Mouse (Mus musculus): Measurements from ENCODE around the gene Nrxn1.

The Nrxn1 gene

GRCm38 (mm10) chr17:90807199-90807598 lies 285.7 kb downstream of the Nrxn1 start:
- no peak for DNase-seq

DNA sequence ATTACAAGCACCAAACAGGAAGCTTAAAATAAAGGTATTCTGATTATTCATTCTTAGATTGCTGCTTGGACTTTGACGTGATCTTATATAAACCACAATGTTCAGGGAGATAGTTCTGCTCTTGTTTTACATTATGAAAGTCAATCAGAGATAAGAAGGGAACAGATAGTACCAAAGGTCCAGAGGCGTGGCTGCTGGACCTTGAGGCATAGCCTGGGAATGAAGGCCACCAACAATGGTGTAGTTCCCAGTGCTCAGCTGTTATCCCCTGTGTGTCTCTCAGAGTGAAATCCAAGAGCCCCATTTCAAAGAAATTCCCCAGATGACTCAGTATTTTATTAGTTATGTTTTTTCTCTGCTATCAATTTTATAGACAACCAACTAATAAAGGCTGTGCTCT lies 294.2 kb downstream of the Nrxn1 start:
- no peak for DNase-seq

DNA sequence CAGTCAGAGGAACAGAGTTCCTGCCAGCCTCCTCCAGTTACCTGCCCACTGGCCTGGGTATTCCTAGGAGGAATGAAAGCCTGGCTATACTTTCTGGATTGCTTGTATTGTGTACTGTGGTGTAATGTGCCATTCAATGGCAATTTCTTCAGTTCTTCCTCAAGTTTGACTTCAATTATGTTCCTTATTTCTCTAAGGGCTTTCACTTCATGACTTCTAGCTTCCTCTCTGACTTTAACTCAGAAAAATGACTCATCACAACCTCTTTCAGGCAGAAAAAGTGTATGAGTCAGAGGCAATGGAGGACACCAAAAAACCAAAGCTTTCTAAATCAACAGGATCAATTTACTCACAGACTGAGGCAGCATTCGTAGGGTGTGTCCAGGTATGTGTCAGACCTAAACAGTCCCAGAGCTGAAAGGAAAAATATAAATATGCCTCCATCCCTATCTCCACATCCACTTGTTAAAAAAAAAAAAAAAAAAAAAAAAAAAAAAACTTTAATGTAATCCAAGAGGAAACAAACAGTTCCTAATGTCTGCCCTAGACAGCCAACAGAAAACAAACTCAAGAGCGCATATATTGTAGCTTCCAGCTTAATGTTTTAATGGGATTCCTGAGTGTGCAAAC lies 295.1 kb downstream of the Nrxn1 start:
- no peak for DNase-seq

DNA sequence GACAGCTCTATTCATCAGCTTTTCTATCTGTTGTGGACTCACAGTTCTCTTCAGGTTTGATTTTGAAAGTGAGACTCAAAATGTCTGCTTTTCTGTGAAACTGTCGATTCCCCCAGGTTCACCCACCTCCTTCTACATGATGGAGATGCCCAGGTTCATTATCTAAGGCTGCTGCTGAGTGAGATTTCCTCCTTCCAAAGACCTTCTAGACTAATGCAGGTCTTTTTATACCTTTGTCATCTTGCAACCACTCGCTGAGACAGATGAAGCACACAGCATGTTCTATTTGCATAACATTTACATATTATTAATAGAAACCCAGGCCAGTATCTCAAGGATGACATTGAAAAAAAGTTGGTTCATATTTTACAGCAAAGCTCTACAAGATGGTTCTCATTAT lies 295.9 kb downstream of the Nrxn1 start:
- no peak for DNase-seq

- no peak for DNase-seq
Measured at GRCm38 (mm10) chr17:90788491-90789127, 304.3 kb downstream of the Nrxn1 start.

DNA sequence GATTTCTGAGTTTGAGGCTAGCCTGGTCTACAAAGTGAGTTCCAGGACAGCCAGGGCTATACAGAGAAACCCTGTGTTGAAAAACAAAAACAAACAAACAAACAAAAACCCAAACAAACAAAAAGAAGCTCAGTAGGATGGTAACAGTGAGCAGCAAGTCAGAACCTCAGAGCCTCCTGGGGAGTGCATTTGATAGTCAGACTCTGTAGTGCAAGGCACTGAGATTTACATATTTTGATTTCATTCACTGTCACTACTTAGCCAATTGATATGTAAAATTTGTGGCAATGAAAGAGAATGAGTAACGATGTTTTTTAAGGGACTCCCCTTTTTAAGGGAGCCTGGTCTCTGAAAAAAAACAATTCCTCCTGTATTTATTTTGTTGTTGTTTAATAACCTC lies 304.8 kb downstream of the Nrxn1 start:
- no peak for DNase-seq

GRCm38 (mm10) chr17:90787121-90787788 lies 305.6 kb downstream of the Nrxn1 start:
- DNase-seq, result no peak

DNA sequence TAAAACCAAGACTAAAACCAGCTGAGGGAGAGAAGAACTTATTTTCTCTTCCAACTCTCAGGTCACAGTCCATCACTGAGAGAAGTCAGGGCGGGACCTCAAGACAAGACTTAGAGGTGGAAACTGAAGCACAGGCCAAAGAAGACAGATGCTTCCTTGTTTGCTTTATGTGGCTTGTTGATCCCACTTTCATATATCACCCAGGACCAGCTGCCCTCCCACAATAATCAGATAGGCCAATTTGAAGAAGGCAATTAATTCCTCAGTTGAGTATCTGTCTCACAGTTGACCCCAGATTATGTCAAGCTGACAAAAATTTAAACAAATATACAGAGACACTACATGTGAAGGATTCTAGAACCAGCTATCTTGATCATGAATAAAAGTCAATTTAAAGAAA lies 312.4 kb downstream of the Nrxn1 start:
- no peak for DNase-seq

- no peak for DNase-seq
Measured at GRCm38 (mm10) chr17:90775397-90775796, 317.5 kb downstream of the Nrxn1 start.

DNA sequence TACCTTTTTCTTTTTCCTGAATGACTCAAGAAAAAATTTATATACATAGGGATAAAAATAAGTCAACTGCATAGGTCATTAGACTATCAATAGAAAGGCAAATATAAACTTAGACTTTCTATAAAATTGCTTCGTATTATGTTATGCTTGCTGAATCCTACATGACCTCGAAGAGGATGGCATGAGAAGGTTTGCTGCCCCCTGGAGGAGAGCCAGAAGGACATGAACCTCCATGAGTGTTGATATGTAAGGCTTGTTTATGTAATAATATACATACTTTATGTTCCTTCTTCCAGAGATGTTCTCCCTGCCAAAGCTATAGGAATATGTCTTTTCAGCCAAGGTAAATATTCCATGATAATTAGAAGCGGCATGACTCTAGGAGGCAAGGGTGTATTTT lies 319.6 kb downstream of the Nrxn1 start:
- peak; percentile 27 for DNase-seq

- no peak for DNase-seq
Measured at GRCm38 (mm10) chr17:90768216-90768615, 324.7 kb downstream of the Nrxn1 start.

- no peak for DNase-seq
Measured at GRCm38 (mm10) chr17:90727124-90727523, 365.7 kb downstream of the Nrxn1 start.

- no peak for DNase-seq
Measured at GRCm38 (mm10) chr17:90704773-90705172, 388.1 kb downstream of the Nrxn1 start.

GRCm38 (mm10) chr17:90702626-90703025 lies 390.2 kb downstream of the Nrxn1 start:
- DNase-seq, result no peak

DNA sequence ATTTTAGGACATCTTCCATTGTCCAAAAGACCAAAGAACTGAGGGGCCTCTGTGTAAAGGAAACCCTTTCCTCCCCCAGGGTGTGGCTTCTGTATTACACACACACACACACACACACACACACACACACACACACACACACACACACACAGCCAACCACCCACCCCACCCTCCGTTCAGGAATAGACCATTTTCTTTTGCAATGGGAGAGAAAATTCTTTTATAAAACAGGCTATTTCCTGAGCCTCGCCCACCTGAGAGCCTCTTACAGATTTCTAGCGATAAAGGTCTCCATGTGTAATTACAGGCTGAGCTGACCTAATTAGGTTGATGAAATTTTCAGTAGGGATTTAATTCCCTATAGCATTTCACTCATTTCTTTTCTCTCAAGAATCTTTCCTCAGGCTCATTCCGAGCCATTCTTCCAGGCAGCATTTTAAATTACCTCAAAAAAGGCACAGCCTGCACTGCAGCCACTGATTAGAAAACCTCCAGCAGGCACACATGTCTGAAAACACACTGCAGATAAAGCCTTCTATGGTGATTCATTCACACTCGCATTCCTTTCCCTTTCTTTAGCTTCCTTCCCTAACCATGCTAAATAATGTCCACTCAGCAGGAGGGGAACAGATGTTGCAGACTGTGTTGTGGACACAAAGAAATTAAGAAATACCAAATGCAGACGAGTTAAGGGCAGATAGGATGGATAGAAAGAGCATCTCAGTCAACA lies 396.6 kb downstream of the Nrxn1 start:
- DNase-seq, result no peak

DNA sequence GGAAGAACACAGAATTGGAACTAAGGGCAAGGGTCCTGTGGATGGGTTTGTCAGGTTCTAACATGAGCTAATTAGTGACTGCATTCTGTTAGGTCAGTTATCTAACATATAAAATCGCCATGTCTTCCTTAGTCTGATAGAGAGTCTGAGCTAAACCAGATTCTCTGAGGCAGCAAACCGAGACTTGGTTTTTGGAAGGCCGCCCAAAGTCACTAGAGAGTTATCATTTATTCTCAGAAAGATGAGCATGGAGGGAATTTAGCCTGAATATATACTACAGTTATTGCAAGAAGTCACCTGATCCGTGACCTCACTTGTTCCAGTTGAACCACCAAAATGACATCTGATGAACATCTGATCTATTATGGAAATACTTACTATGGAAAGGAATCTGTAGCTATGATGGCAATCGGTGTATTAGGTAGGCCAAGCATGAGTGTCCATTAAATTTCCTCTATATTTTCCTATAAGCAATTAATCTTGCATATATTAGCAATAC lies 397.7 kb downstream of the Nrxn1 start:
- DNase-seq, result no peak

DNA sequence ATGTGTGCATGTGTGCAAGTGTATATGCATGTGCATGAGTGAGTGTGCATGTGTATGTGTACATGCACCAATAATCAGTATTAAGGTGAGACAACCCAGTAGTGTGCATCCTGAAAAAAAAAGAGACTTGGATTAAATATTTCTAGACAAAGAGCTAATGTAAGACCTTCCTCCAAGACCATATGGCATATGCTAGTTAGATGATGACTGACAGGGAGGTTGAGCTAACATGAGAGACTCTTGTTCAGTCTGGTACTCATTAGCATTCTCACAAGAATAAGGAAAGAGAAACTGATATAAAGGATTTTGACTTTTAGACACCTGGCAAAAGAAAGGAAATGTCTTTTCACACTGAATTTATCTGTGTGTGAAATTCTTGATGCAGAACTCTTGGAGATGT lies 408.7 kb downstream of the Nrxn1 start:
- DNase-seq, result no peak

- no peak for DNase-seq
Measured at GRCm38 (mm10) chr17:90681019-90681418, 411.9 kb downstream of the Nrxn1 start.

DNA sequence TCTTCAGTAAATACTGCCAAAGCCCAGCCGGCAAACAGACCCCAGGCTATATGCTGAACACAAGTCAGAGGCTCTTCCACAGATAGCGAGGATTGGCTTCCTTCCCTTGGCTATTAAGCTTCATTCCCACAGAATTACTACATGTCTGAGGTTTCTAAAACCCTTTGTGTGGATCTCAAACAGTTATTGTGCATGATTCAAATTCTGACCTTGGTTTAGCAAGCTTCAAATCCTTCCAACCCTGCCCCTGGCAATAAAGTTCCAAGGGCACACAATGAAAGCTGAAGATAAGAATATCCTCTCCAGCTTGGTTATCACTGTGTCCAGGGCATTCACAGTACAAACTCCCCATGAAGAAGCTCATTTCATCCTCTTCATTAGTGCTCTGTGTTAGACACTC lies 416.2 kb downstream of the Nrxn1 start:
- no peak for DNase-seq

DNA sequence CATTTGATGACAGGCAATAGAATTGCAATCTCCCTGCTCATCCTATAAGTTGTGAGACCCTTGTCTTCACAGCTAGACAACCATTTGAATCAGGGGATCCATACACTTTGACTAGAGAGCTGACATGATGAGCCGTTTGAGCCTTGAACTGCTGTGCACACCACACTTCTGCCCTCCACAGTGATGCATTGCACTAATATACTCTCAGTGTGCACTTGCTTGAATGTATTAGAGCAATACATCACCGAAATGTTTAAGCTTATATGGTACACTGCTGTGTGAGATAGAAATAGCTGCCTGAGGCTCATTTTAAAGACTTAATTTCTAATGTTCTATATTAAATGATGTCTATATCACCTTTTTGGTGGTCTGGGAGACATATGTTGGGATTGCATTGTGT lies 430.6 kb downstream of the Nrxn1 start:
- DNase-seq, result no peak

DNA sequence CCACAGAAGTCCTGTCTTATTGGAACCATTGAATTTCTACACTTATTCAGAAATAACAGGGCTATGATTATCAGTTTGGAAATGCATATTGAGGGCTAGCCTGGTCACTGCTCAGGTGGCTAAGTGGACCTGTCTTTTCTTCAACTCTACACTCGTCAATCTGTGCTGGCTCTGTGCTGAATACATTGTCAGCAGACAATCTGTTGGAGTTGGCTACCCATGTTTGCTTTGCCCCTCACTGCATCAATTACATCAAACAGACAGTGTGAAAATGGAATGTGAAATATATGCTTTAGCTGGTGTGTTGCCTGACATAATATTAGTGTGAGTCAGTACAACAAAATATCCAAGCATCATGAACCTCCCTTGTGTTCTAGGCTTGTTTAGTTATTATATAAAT lies 438.4 kb downstream of the Nrxn1 start:
- DNase-seq, result no peak

GRCm38 (mm10) chr17:90653347-90653746 lies 439.5 kb downstream of the Nrxn1 start:
- DNase-seq, result no peak

GRCm38 (mm10) chr17:90650279-90650678 lies 442.6 kb downstream of the Nrxn1 start:
- DNase-seq, result no peak
